In genomic region chr17:26623991-26624390, GRCm38 (mm10) we compare ENCODE assay signal across 26 mouse cellular contexts.
"Had no signal": no experiment of that assay in that cellular context is flagged by ENCODE, and none has a peak within 500 bp of the region (broad histone marks: within the 10 kb centered on the region; RNA-seq: fewer than 3 reads in every experiment).

No protein-coding gene starts in this region.

- H3K27ac ChIP-seq: embryonic facial prominence, embryonic 10.5 days; embryonic facial prominence, embryonic 12.5 days; embryonic facial prominence, embryonic 13.5 days; embryonic facial prominence, embryonic 15.5 days; forebrain, embryonic 10.5 days; forebrain, embryonic 12.5 days; forebrain, embryonic 13.5 days; forebrain, embryonic 15.5 days; heart, adult 2 months; heart, embryonic 10.5 days had no signal

- H3K4me1 ChIP-seq: embryonic facial prominence, embryonic 10.5 days; embryonic facial prominence, embryonic 12.5 days; embryonic facial prominence, embryonic 13.5 days; forebrain, embryonic 10.5 days; forebrain, embryonic 12.5 days; forebrain, embryonic 13.5 days; forebrain, embryonic 15.5 days; heart, embryonic 10.5 days had no signal

- H3K9me3 ChIP-seq: embryonic facial prominence, embryonic 10.5 days; embryonic facial prominence, embryonic 12.5 days; embryonic facial prominence, embryonic 13.5 days; embryonic facial prominence, embryonic 15.5 days; forebrain, embryonic 10.5 days; forebrain, embryonic 12.5 days; forebrain, embryonic 13.5 days; forebrain, embryonic 15.5 days; heart, embryonic 10.5 days had no signal

- ATAC-seq: forebrain, embryonic 13.5 days; forebrain, embryonic 14.5 days; forebrain, embryonic 15.5 days; forebrain, embryonic 16.5 days; forebrain, postnatal 0 days had no signal

- DNase-seq: cerebellum, adult 8-10 months; cerebellum, adult 9-10 months; cerebellum, adult 9-11 months; cerebellum, postnatal 10 days; cerebellum, postnatal 14 days; cerebellum, postnatal 36 days; embryo, embryonic 11 days; forebrain, postnatal 0 days; gastrocnemius, postnatal 10 days; gastrocnemius, postnatal 14 days; gastrocnemius, postnatal 36 days; heart, adult 11 months; heart, adult 18-20 months; heart, adult 2 months had no signal

- H3K4me3 ChIP-seq: embryonic facial prominence, embryonic 10.5 days; embryonic facial prominence, embryonic 12.5 days; embryonic facial prominence, embryonic 13.5 days; embryonic facial prominence, embryonic 15.5 days; erythroblast, embryonic 14.5 days; forebrain, embryonic 10.5 days; forebrain, embryonic 12.5 days; forebrain, embryonic 13.5 days; forebrain, embryonic 15.5 days; heart, adult 2 months; heart, embryonic 10.5 days had no signal

- H3K27me3 ChIP-seq: embryonic facial prominence, embryonic 12.5 days; embryonic facial prominence, embryonic 13.5 days; embryonic facial prominence, embryonic 15.5 days; forebrain, embryonic 12.5 days; forebrain, embryonic 13.5 days; forebrain, embryonic 15.5 days had no signal

- H3K9ac ChIP-seq: embryonic facial prominence, embryonic 12.5 days; embryonic facial prominence, embryonic 13.5 days; embryonic facial prominence, embryonic 15.5 days; forebrain, embryonic 12.5 days; forebrain, embryonic 13.5 days; forebrain, embryonic 15.5 days; forebrain, postnatal 0 days had no signal

- H3K4me2 ChIP-seq: embryonic facial prominence, embryonic 12.5 days; embryonic facial prominence, embryonic 13.5 days; embryonic facial prominence, embryonic 15.5 days; forebrain, embryonic 12.5 days; forebrain, embryonic 13.5 days; forebrain, embryonic 15.5 days had no signal
